Mouse (Mus musculus): Measurements from ENCODE around the gene Lamb3.

Lamb3 gene

DNA sequence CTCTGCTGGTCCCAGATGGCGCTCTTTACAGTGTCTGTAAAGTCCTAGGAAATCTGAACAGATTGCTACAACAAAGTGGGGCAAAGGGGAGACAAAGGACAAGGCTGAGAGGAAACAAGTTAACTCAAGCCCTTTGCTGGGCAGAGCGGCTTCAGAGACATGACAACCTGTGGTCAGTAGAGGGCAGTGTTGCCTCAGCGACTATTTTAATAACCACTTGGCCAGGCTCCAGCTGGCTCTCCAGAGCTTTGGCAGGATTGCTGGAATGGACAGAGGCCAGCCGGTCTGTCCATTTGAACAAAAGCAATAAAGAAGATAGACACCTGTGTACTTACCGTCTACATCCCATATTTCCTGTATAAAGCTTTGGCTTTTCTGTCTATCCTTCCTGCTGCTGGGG, 178.6 kb downstream of the Lamb3 start:
- DNase-seq (ENCODE audit: low spot score) = peak; percentile 84

- no peak for DNase-seq (ENCODE audit: low spot score)
Observed at GRCm38 (mm10) chr1:193387241-193387640, 179.7 kb downstream of the Lamb3 start.

- DNase-seq (ENCODE audit: low spot score) = no peak
Observed at GRCm38 (mm10) chr1:193389505-193389904, 182.0 kb downstream of the Lamb3 start.

DNA sequence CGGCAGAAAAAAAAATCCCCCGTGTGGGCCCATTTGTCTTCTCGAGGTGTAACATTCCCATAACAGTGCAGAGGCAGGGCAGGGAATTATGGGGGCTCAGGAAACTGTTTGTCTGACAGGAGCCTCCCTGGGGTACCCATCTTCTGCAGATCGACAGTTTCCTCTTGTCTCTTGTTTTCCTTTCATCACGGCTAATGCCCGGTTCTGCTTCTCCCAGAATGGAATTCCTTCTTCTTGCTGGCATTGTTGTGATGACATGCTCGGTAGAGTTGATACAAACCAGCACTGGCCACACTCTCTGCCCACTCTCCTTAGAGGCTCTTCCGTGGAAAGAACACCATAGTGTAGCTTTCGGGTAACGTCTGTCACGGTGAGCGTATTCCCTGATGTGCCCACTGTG, 182.5 kb downstream of the Lamb3 start:
- DNase-seq (ENCODE audit: low spot score) = no peak

DNA sequence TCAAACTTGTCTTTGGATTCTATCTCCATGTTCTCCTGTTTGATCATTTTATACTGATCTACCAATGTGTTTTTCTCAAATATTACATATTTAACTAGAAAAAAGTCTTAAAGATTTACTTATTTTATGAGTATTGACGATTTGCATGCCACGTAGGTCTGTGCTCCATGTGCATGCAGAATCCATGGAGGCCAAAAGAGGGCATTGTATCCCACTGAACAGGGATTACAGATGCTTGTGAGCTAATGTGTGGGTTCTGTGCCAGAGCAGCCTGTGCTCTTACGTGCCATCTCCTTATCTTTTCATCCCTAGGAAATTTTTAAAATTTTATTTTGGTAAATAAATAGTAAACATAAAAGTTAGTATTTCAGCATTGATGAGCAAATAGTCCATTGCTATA, 184.8 kb downstream of the Lamb3 start:
- DNase-seq (ENCODE audit: low spot score) = no peak
